Mouse (Mus musculus): ENCODE results near the gene Mthfsd. TPM values are rescaled to one million over a fixed set of nuclear protein-coding genes. Genes with fewer than 3 reads are reported as not detected.

The Mthfsd gene
- polyA plus RNA-seq, 1 experiment: 139 TPM

- no peak for DNase-seq (ENCODE audit: low spot score)
These were observed 34.8 kb downstream of the Mthfsd start for GRCm38 (mm10) chr8:121073174-121074107.

GRCm38 (mm10) chr8:121072406-121073130, 35.6 kb downstream of the Mthfsd start:
- DNase-seq (ENCODE audit: low spot score): no peak

DNA sequence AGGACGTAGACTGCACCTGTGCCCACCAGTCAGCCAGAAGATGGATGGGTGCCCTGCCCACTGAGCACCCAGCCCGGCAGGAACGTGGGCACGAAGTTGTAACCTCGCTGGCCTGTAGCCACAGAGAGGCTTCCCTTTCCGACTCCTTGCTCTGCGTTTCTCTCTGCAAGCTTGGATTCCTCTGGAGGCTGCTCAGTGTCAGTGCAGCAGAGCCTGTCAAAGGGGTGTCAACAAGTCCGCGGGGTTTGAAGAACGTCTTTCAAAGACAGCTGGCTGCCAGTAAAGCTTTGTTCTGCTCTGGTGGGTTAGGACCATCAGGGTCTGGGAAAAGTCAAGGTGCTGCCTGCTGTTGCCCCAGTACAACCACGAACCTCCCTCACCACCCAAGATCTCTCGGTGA, 36.7 kb downstream of the Mthfsd start:
- DNase-seq (ENCODE audit: low spot score): no peak

GRCm38 (mm10) chr8:121063649-121064048, 44.5 kb downstream of the Mthfsd start:
- no peak for DNase-seq (ENCODE audit: low spot score)

DNA sequence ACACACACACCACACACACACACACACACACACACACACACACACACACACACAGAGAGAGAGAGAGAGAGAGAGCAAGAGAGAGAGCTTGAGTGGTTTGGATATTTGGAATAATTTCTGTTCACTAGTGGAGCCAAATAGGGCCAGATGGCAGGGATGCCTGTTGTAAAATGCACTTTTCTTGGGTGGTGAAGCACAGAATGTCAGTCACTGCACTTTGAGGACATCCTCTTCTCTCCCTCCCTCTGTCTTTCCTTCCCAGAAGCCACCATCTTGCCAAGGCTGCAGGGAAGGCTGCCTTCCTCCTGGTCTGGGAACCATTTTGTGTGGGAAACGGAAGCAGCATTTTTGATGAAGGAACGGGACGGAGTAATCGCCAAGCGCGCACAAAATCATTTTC, 45.7 kb downstream of the Mthfsd start:
- DNase-seq (ENCODE audit: low spot score): no peak

GRCm38 (mm10) chr8:121059098-121059497, 49.1 kb downstream of the Mthfsd start:
- DNase-seq (ENCODE audit: low spot score): no peak

- no peak for DNase-seq (ENCODE audit: low spot score)
These were observed 50.1 kb downstream of the Mthfsd start for GRCm38 (mm10) chr8:121058081-121058480.

GRCm38 (mm10) chr8:121047441-121047840, 60.8 kb downstream of the Mthfsd start:
- DNase-seq (ENCODE audit: low spot score): no peak

- DNase-seq (ENCODE audit: low spot score): no peak
These were observed 64.3 kb downstream of the Mthfsd start for GRCm38 (mm10) chr8:121043719-121044440.

Other genes with a start within 250 kb of the Mthfsd start
- 104 and 117 TPM in 2 replicates for gene Foxf1, start 24.0 kb downstream of the Mthfsd start, polyA plus RNA-seq (2012; rRNA removed)
- 0.47 and 1.0 TPM in 2 replicates for gene Foxc2, start 7.8 kb upstream of the Mthfsd start, polyA plus RNA-seq (2012; rRNA removed)
- 3.4 and 5.0 TPM in 2 replicates for gene Foxl1, start 19.5 kb upstream of the Mthfsd start, polyA plus RNA-seq (2012; rRNA removed)